Mouse (Mus musculus): ENCODE measurements at regions not wholly inside any gene's neighbourhood (a gene's known extent, or its start where the extent isn't known, plus 50 kb on each side); places are given as distances from the start of the nearest gene placed in this dataset.

DNA sequence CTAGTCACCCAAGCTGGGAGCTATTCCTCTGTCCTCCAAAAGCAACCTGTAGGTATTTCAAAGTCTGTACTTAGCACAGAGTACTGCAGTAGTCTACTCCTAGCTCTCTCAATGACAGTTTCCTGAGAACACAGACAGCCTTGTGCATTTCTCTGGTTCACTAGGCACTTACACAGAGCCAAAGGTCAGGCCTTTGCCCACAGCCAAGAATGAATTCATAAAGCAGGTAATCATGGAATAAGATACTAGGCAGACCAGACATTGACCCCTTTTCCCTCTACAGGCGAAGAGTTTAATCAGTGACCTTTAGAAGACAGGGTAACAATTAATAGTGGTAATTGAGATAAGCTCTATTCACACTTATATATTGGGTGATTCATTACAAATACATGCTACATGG, 233.8 kb upstream of the Gm26657 start:
- TF ChIP-seq CTCF (IDR thresholded peaks at IDR 0.05; ENCODE audit: borderline replicate concordance, extremely low read depth, insufficient read depth, insufficient read length) (no peak), POLR2A (IDR thresholded peaks at IDR 0.05; ENCODE audit: borderline replicate concordance, extremely low read depth, insufficient read depth, insufficient read length, poor library complexity, severe bottlenecking) (no peak)

Measured in brain, embryonic 14.5 days (tissue).